ENCODE assay signal across 8 mouse cellular contexts in genomic region chr6:43266356-43266755, GRCm38 (mm10). TPM values are rescaled to one million over a fixed set of nuclear protein-coding genes. Genes with fewer than 3 reads are reported as not detected.
DNase-seq lines count a peak whose midpoint lies in the region; ATAC-seq and TF ChIP-seq lines count a peak whose summit lies in the region.

No protein-coding gene starts in this region.

- DNase-seq in urinary bladder, postnatal 25 days (ENCODE audit: low spot score) = peak; percentile 31
- DNase-seq in urinary bladder, postnatal 10 days (ENCODE audit: low spot score) = no peak
- DNase-seq in forebrain, postnatal 0 days = no peak
- peak; percentile 79 for DNase-seq in intestine, embryonic 14.5 days (ENCODE audit: low spot score)
- no peak for DNase-seq in spleen, adult 12 weeks (ENCODE audit: low spot score)
- DNase-seq in layer of hippocampus, adult 8-10 months (ENCODE audit: low spot score in 2 of 2) = no peak

- H3K4me1 ChIP-seq in forebrain, postnatal 0 days (ENCODE audit: insufficient read depth) = no peaks in the 10 kb centered on the region
- H3K4me1 ChIP-seq in intestine, embryonic 14.5 days (replicated peaks; ENCODE audit: control insufficient read depth, insufficient read depth, low read length) = peaks cover 3% of the 10 kb centered on the region; the same call in 1 of the 2 replicates
- no peaks in the 10 kb centered on the region for H3K4me1 ChIP-seq in liver, embryonic 15.5 days (replicated peaks)
- peaks cover 3% of the 10 kb centered on the region; the same call in 1 of the 2 replicates for H3K4me1 ChIP-seq in neural tube, embryonic 14.5 days (ENCODE audit: control insufficient read depth, insufficient read depth, low read length)

- H3K4me2 ChIP-seq in forebrain, postnatal 0 days (ENCODE audit: low read depth) = peak overlapping the region; percentile 66
- H3K4me2 ChIP-seq in intestine, embryonic 14.5 days (ENCODE audit: low read length) = peak overlapping the region; percentile 82
- peak overlapping the region; percentile 62 for H3K4me2 ChIP-seq in liver, embryonic 15.5 days
- peak overlapping the region; percentile 80; the same call in 1 of the 2 replicates for H3K4me2 ChIP-seq in neural tube, embryonic 14.5 days (ENCODE audit: low read depth, low read length)

- no peak overlapping the region for H3K27ac ChIP-seq in forebrain, postnatal 0 days (ENCODE audit: low read depth, low read length)
- peak overlapping the region; percentile 58 for H3K27ac ChIP-seq in intestine, embryonic 14.5 days (ENCODE audit: low read depth)
- H3K27ac ChIP-seq in liver, embryonic 15.5 days (replicated peaks) = no peak overlapping the region
- H3K27ac ChIP-seq in neural tube, embryonic 14.5 days (ENCODE audit: low read depth, low read length) = no peak overlapping the region

- H3K27me3 ChIP-seq in forebrain, postnatal 0 days (ENCODE audit: insufficient read depth, low read length) = peaks cover 11% of the 10 kb centered on the region; the same call in 1 of the 2 replicates
- H3K27me3 ChIP-seq in intestine, embryonic 14.5 days (replicated peaks; ENCODE audit: control insufficient read depth, insufficient read depth, low read length) = no peaks in the 10 kb centered on the region
- H3K27me3 ChIP-seq in liver, embryonic 15.5 days = peaks cover 29% of the 10 kb centered on the region
- H3K27me3 ChIP-seq in neural tube, embryonic 14.5 days (ENCODE audit: control insufficient read depth, insufficient read depth, low read length) = peaks cover 8% of the 10 kb centered on the region; the same call in 1 of the 2 replicates

- H3K4me3 ChIP-seq in forebrain, postnatal 0 days (ENCODE audit: low read depth, low read length) = peak overlapping the region; percentile 37
- peak overlapping the region; percentile 68 for H3K4me3 ChIP-seq in intestine, embryonic 14.5 days (ENCODE audit: low read depth, low read length)
- H3K4me3 ChIP-seq in liver, embryonic 15.5 days (replicated peaks) = peak overlapping the region; percentile 55
- H3K4me3 ChIP-seq in neural tube, embryonic 14.5 days (ENCODE audit: low read depth, low read length) = peak overlapping the region; percentile 43; the same call in 1 of the 2 replicates

- H3K9ac ChIP-seq in forebrain, postnatal 0 days = 0 out of 2 replicates have a peak overlapping the region, but pooled peaks have one; percentile 26
- peak overlapping the region; percentile 84 for H3K9ac ChIP-seq in intestine, embryonic 14.5 days (ENCODE audit: low read length)
- H3K9ac ChIP-seq in liver, embryonic 15.5 days = no peak overlapping the region
- H3K9ac ChIP-seq in neural tube, embryonic 14.5 days (replicated peaks; ENCODE audit: low read depth, low read length) = no peak overlapping the region

- no peaks in the 10 kb centered on the region for H3K9me3 ChIP-seq in forebrain, postnatal 0 days (ENCODE audit: low read length)
- no peaks in the 10 kb centered on the region for H3K9me3 ChIP-seq in intestine, embryonic 14.5 days (ENCODE audit: control insufficient read depth, low read length)
- no peaks in the 10 kb centered on the region for H3K9me3 ChIP-seq in liver, embryonic 15.5 days (replicated peaks)
- H3K9me3 ChIP-seq in neural tube, embryonic 14.5 days (ENCODE audit: control insufficient read depth, low read length) = no peaks in the 10 kb centered on the region

- TF ChIP-seq CTCF in forebrain, postnatal 0 days (IDR thresholded peaks at IDR 0.05; ENCODE audit: low read depth) = no peak

- WGBS in forebrain, postnatal 0 days = 11% methylated on average over 8 of the region's 8 CpGs
- under 1% methylated on average over 8 of the region's 8 CpGs for WGBS in intestine, embryonic 14.5 days
- 2% methylated on average over 8 of the region's 8 CpGs for WGBS in liver, embryonic 15.5 days (ENCODE audit: insufficient replicate concordance)
- WGBS in neural tube, embryonic 14.5 days = 11% methylated on average over 8 of the region's 8 CpGs

- no peaks in the 10 kb centered on the region for H3K36me3 ChIP-seq in forebrain, postnatal 0 days (ENCODE audit: insufficient read depth)
- 0 out of 2 replicates have a peak, but pooled peaks cover 3% of the 10 kb centered on the region for H3K36me3 ChIP-seq in intestine, embryonic 14.5 days (ENCODE audit: control insufficient read depth, insufficient read depth, low read length)
- H3K36me3 ChIP-seq in liver, embryonic 15.5 days (replicated peaks) = no peaks in the 10 kb centered on the region
- H3K36me3 ChIP-seq in neural tube, embryonic 14.5 days (ENCODE audit: control insufficient read depth, insufficient read depth, low read length) = no peaks in the 10 kb centered on the region

- peak; percentile 36; the same call in 1 of the 2 replicates for ATAC-seq in forebrain, postnatal 0 days
- ATAC-seq in intestine, embryonic 14.5 days (replicated peaks; ENCODE audit: low FRiP score, low TSS enrichment, low read depth) = peak; percentile 69
- ATAC-seq in liver, embryonic 15.5 days (ENCODE audit: insufficient read depth) = peak; percentile 47; the same call in 1 of the 2 replicates
- no peak; the same call in 1 of the 2 replicates for ATAC-seq in neural tube, embryonic 14.5 days (ENCODE audit: low read depth)

RNA-seq across cellular contexts. Expression of gene Arhgef5, which starts 1.0 kb away (rescaled TPM):
- total RNA-seq in forebrain, postnatal 0 days (2014; rRNA removed) = 2.3 and 3.3 TPM in 2 replicates
- 1.3 and 1.6 TPM in 2 replicates for polyA plus RNA-seq in forebrain, postnatal 0 days (2015; fragmentation: Nextera tagmentation; extraction: Ambion mirVana)
- 17.3 and 20.3 TPM in 2 replicates for polyA plus RNA-seq in intestine, embryonic 14.5 days (2014; fragmentation: Nextera tagmentation; extraction: Ambion mirVana)
- 2.0 and 2.7 TPM in 2 replicates for polyA plus RNA-seq in liver, embryonic 15.5 days (2015; fragmentation: Nextera tagmentation; extraction: Ambion mirVana)
- 0.80 and 2.9 TPM in 2 replicates for polyA plus RNA-seq in neural tube, embryonic 14.5 days (2014; fragmentation: Nextera tagmentation; extraction: Ambion mirVana)
- total RNA-seq in layer of hippocampus, adult 8-10 months (2022) = 1 to 10 TPM; 2.2 to 2.9 (median 2.5) TPM

RNA-seq across cellular contexts. Expression of gene Olfr47, which starts 35.0 kb away (rescaled TPM):
- total RNA-seq in forebrain, postnatal 0 days (2014; rRNA removed) = not detected in 2 replicates
- polyA plus RNA-seq in forebrain, postnatal 0 days (2015; fragmentation: Nextera tagmentation; extraction: Ambion mirVana) = not detected in 2 replicates
- not detected in 2 replicates for polyA plus RNA-seq in intestine, embryonic 14.5 days (2014; fragmentation: Nextera tagmentation; extraction: Ambion mirVana)
- not detected in 2 replicates for polyA plus RNA-seq in liver, embryonic 15.5 days (2015; fragmentation: Nextera tagmentation; extraction: Ambion mirVana)
- polyA plus RNA-seq in neural tube, embryonic 14.5 days (2014; fragmentation: Nextera tagmentation; extraction: Ambion mirVana) = not detected in 2 replicates
- not detected for total RNA-seq in layer of hippocampus, adult 8-10 months (2022)

RNA-seq across cellular contexts. Expression of gene Nobox, which starts 43.0 kb away (rescaled TPM):
- total RNA-seq in forebrain, postnatal 0 days (2014; rRNA removed) = not detected in 2 replicates
- polyA plus RNA-seq in forebrain, postnatal 0 days (2015; fragmentation: Nextera tagmentation; extraction: Ambion mirVana) = 0.12 TPM in 1 of 2 replicates, not detected in the other
- polyA plus RNA-seq in intestine, embryonic 14.5 days (2014; fragmentation: Nextera tagmentation; extraction: Ambion mirVana) = not detected in 2 replicates
- polyA plus RNA-seq in liver, embryonic 15.5 days (2015; fragmentation: Nextera tagmentation; extraction: Ambion mirVana) = not detected in 2 replicates
- polyA plus RNA-seq in neural tube, embryonic 14.5 days (2014; fragmentation: Nextera tagmentation; extraction: Ambion mirVana) = not detected in 2 replicates
- not detected for total RNA-seq in layer of hippocampus, adult 8-10 months (2022)

RNA-seq across cellular contexts. Expression of gene Olfr434, which starts 53.5 kb away (rescaled TPM):
- not detected in 2 replicates for total RNA-seq in forebrain, postnatal 0 days (2014; rRNA removed)
- polyA plus RNA-seq in forebrain, postnatal 0 days (2015; fragmentation: Nextera tagmentation; extraction: Ambion mirVana) = not detected in 2 replicates
- not detected in 2 replicates for polyA plus RNA-seq in intestine, embryonic 14.5 days (2014; fragmentation: Nextera tagmentation; extraction: Ambion mirVana)
- not detected in 2 replicates for polyA plus RNA-seq in liver, embryonic 15.5 days (2015; fragmentation: Nextera tagmentation; extraction: Ambion mirVana)
- not detected in 2 replicates for polyA plus RNA-seq in neural tube, embryonic 14.5 days (2014; fragmentation: Nextera tagmentation; extraction: Ambion mirVana)
- not detected for total RNA-seq in layer of hippocampus, adult 8-10 months (2022)

Comparison
In these comparisons a context has a peak if more than half of its experiments do, and no peak if none do; other contexts are left out.
1. DNase-seq: peak in urinary bladder, postnatal 25 days (single experiment) and intestine, embryonic 14.5 days (single experiment); none in urinary bladder, postnatal 10 days (single experiment), forebrain, postnatal 0 days (single experiment), spleen, adult 12 weeks (single experiment) and layer of hippocampus, adult 8-10 months (0 of 2).
2. H3K9ac ChIP-seq: peak in forebrain, postnatal 0 days (single experiment) and intestine, embryonic 14.5 days (single experiment); none in liver, embryonic 15.5 days (single experiment) and neural tube, embryonic 14.5 days (single experiment).
3. Peak in every context shown above with its lines, with median percentiles within 50 percentile points of each other: H3K4me2 ChIP-seq and H3K4me3 ChIP-seq.